Mouse (Mus musculus): Measurements from ENCODE around the gene Fgfr2.

DNA sequence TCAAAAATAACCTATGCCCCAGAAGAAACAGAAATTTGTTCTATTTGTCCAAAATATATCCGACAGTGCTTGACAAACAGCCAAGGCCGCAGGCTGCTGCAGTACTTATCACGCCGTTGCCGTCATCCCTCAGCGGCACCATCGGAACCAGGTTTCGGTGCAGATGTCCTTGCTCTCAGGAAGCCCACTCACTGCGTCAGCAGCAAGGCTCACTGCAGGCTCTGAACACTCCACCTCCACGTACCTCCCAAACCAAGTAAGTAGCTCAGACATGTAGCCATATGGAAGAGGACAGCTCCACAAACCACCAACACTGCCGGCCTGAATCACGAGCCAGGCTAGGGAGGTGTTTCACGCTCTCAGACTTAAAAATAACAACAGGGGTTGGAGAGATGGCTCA is 334.3 kb downstream of the Fgfr2 start:
- no peak for TF ChIP-seq CTCF (IDR thresholded peaks at IDR 0.05; ENCODE audit: insufficient read depth, low read length)
- no peak for TF ChIP-seq POLR2A (IDR thresholded peaks at IDR 0.05; ENCODE audit: borderline replicate concordance, extremely low read depth, low read depth, low read length)
